Mouse (Mus musculus): ENCODE results near the gene Vegfa.
A peak's percentile ranks its signal among the peaks of the same experiment; 100 is the strongest.
"Not testable (repeated sequence)": the region's sequence is repeated elsewhere in the genome, so short reads cannot be mapped to it uniquely, and the experiment has no call there.

Gene Vegfa

GRCm38 (mm10) chr17:45996921-45997444 is 35.2 kb downstream of the Vegfa start:
- no peak for DNase-seq (ENCODE audit: low read depth, low spot score)

DNA sequence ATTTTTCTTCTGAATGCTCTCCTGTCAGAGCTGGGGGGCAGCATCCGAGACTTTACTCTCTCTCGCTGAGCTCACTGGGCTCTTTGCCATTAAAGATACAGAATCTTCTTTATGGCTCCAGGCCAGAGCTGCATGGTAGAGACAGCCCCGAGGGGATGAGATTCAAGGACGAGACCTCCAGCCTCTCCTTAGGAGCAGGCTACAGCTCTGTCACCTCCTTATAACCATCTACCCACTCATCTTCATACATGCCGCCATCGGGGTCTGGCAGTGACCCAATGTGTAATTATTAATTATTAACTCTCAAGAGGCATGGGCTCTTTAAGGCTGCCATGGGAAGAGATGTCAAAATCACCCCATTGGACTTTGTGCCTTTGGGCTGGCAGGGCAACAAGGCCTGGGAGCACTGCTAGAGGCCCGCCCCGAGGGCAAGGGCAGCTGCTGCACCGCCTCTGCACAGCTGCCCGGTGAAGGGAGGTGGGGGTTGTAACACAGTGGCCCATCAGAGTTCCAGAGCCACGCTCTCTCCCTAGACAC is 37.8 kb downstream of the Vegfa start:
- no peak for DNase-seq (ENCODE audit: low read depth, low spot score)

DNA sequence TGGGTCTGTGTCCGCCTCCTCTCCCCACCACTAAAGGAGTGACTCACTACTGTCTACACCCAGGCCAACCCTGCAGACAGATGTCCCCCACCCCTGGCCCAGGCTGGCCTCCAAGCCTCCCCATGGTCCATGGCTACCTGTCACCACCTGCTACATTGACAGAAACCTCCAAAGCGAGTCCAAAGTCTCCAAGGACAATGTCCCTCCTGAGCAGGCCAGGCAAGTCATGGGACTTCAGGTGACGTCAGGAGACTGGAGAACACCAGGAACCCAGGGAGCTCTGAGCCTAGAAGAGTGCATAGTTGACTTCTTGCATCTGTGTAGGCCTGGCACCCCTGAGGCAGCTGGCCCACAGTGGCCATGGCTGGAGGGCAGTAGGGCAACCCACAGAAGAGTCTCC is 45.3 kb downstream of the Vegfa start:
- no peak for DNase-seq (ENCODE audit: low read depth, low spot score)

GRCm38 (mm10) chr17:45986374-45986773 is 45.8 kb downstream of the Vegfa start:
- no peak for DNase-seq (ENCODE audit: low read depth, low spot score)

DNA sequence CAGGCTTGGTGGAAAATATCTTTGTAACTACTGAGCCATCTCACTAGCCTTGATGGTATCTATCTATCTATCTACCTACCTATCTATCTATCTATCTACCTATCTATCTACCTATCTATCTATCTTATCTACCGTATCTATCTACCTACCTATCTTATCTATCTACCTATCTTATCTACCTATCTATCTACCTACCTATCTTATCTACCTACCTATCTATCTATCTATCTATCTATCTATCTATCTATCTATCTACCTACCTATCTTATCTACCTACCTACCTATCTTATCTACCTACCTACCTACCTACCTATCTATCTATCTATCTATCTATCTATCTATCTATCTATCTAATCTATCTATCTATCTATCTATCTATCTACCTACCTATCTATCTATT is 49.0 kb downstream of the Vegfa start:
- DNase-seq (ENCODE audit: low read depth, low spot score) = not testable (repeated sequence)

- peak; percentile 6 for DNase-seq (ENCODE audit: low read depth, low spot score)
Observed at GRCm38 (mm10) chr17:45981841-45982240, 50.3 kb downstream of the Vegfa start.

- no peak for DNase-seq (ENCODE audit: low read depth, low spot score)
Observed at GRCm38 (mm10) chr17:45979025-45979805, 53.0 kb downstream of the Vegfa start.

DNA sequence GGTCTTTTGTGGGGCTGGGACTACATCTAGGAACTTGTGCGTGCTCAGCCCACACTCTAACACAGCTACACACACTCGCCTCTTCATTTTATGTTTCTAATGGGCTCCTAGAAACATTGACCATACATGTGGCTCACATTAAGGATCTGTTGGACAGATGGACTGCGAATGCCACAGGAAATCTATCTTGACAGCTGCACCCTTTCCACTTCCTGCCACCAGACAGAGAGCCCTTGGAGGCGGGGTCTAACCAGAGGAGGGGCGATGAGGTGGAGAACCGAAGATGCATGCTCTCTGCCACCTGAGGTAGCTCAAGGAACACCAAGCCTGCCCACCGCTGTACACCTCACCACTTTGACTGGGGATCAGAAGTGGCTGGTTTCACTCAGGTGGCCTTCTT is 57.7 kb downstream of the Vegfa start:
- no peak for DNase-seq (ENCODE audit: low read depth, low spot score)

DNA sequence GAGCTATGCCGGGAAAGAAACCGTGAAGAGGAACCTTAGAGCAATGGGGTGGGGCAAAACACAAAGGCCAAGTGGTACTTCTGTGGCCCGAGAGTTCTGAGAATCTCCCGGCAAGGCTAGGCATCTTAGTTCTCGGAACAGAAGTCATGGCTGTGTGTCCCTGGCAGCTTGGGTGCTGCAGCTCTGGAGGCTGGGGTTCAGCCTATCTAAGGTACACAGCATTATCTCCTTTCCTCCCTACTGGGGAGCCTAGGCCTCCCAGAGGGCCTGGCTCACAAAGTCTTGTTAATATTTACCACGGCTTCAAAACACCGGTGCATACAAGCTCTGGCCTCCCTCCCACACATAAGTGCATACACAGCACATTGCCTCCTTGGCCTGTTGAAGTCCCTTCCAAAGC is 59.0 kb downstream of the Vegfa start:
- DNase-seq (ENCODE audit: low read depth, low spot score) = no peak

GRCm38 (mm10) chr17:45972405-45972804 is 59.8 kb downstream of the Vegfa start:
- no peak for DNase-seq (ENCODE audit: low read depth, low spot score)

DNA sequence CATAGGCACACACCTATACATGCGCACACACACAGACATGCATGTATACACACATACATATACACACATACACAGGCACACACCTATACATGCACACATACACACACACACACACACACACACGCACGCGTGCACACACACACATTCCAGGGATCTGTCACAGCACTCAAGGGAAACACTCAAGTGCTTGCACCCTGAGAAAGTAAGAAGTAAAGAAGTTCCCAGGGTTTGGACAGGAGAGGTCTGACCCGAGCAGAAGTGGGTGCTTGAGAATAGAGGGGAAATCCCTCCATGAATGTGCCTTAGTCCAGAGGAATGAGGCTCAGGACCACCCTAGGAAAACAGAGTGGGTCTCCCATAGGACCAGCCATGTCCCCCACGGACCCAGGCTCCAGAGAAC is 60.4 kb downstream of the Vegfa start:
- no peak for DNase-seq (ENCODE audit: low read depth, low spot score)

DNA sequence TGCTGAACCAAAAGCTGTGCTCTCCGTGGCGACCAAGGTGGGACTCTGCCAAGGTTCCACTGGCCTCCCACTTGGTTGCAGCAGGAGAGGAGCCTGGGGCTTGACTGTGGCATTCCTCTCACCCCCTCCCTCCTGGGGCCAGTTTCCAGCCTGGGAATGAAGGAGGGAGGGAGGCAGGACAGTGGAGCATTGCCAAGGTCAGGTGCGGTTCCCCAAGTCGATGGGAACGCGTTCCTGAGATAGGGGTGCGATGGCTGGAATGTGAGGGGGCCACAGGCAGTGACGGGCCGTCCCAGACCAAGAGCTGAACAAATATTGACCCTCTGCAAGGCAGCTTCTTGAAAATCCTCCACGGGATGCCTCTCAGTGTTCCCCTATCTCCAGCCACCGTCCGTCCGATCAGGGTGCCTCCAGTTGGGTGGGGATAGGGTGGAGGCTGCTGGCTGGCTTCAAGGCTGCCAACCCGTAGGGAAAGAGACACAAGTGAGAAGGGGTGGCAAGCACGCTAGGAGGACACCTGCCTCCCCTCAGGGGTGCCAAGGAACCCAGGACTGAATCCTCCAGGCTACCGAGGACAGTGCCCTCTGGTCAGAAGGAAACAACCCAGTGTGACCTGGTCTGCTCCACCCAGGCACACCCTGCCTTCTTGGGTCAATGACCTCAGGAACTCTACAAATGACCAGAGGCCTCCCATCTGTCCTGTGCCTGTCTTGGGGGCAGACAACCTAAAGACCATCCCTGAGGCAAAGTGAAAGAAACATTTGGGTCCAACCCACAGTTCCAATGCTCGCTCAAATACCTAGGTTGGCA is 61.2 kb downstream of the Vegfa start:
- no peak for DNase-seq (ENCODE audit: low read depth, low spot score)

DNA sequence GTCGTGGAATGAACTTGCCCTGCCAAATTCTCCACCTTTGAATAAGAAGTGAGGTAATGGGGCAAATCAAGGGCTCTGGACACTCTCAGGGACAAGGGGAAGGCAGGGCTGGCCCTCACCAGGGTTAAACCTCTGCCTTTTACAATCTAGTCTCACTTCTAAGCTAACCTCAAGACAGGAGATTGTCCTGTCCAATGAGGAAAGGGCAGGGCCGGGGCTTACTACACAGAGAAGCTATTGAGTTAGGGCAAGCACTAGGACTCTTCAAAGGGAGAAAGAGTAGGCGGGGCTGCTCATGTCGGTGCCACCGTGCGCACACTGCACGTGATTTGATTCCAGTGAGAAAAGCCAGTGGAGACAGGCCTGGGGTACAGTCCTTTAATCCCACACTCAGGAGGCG is 62.6 kb downstream of the Vegfa start:
- no peak for DNase-seq (ENCODE audit: low read depth, low spot score)

DNA sequence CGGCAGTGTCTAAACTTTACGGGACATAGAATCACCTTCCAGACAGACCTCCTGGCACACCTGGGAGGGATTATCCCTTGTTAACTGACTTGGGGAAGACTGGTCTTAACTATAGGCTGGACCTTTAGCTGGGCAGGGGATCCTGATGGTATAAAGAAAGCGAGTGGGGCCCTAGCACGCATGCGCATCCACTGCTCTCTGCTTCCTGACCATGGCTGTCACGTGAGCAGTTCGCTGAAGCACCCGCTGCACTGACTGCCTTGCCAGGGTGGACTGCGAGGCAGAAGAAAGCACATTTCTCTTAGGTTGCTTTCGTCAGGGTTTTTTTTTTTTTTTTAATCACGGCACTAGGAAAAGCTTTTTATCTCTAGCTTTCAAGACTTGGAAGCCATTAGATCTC is 63.8 kb downstream of the Vegfa start:
- DNase-seq (ENCODE audit: low read depth, low spot score) = no peak

Data from brain, adult 2 months (tissue).